Mouse (Mus musculus): ENCODE measurements around the gene Slc9a3. TPM values are rescaled to one million over a fixed set of nuclear protein-coding genes. Genes with fewer than 3 reads are reported as not detected.

The Slc9a3 gene
- total and polyA plus RNA-seq, 3 experiments, result not detected

GRCm38 (mm10) chr13:74113626-74114191, 7.5 kb upstream of the Slc9a3 start:
- no peak for DNase-seq (ENCODE audit: extremely low read depth)
- in situ Hi-C loops (cut with MboI; ENCODE audit: low pct_ligation_motif_present, low pct_unique_long_range_greater_than_20kb, low sequenced_read_pairs), result no loop called here
- Histone ChIP-seq H3K27ac (ENCODE audit: insufficient read depth, low read depth) (no peak overlapping the region), H3K4me1 (ENCODE audit: control insufficient read depth in 1 of 2, insufficient read depth in 2 of 2) (no peaks in the 10 kb centered on the region), H3K9ac (ENCODE audit: insufficient read depth, low read depth) (no peak overlapping the region), H3K4me3 (replicated peaks in 1 of 3; ENCODE audit: low read depth in 2 of 3, low read length in 2 of 3, poor library complexity in 1 of 3) (no peak overlapping the region), H3K79me2 (replicated peaks; ENCODE audit: control insufficient read depth, extremely low read depth, insufficient read depth, poor library complexity, severe bottlenecking) (no peaks in the 10 kb centered on the region), H3K4me2 (ENCODE audit: insufficient read depth, low read depth, poor library complexity, severe bottlenecking) (no peak overlapping the region), H3K27me3 (replicated peaks) (peaks cover 2% of the 10 kb centered on the region), H3K9me3 (replicated peaks; ENCODE audit: low read length) (no peaks in the 10 kb centered on the region), H3K36me3 (replicated peaks in 1 of 2; ENCODE audit: control insufficient read depth in 1 of 2, insufficient read depth in 1 of 2, low read length in 1 of 2) (no peaks in the 10 kb centered on the region)
- dilution Hi-C loops (cut with MboI; ENCODE audit: extremely low pct_ligation_motif_present, extremely low pct_unique_long_range_greater_than_20kb, low sequenced_read_pairs), result no loop called here
- TF ChIP-seq MEF2A (IDR thresholded peaks at IDR 0.05; ENCODE audit: borderline replicate concordance, low read depth, low read length), result no peak
- no peak for TF ChIP-seq MXI1 (IDR thresholded peaks at IDR 0.05; ENCODE audit: low read depth, low read length)
- TF ChIP-seq RCOR1 (conservative IDR thresholded peaks at IDR 0.05; ENCODE audit: low read depth, low read length), result no peak
- TF ChIP-seq MAFK (IDR thresholded peaks at IDR 0.05; ENCODE audit: insufficient replicate concordance, low read length), result no peak
- no peak for TF ChIP-seq POLR2A (IDR thresholded peaks at IDR 0.05; ENCODE audit: low read depth, low read length)
- no peak for TF ChIP-seq BHLHE40 (IDR thresholded peaks at IDR 0.05; ENCODE audit: low read depth, low read length)
- TF ChIP-seq ZNF384 (IDR thresholded peaks at IDR 0.05; ENCODE audit: low read depth, low read length), result no peak
- TF ChIP-seq CTCF (conservative IDR thresholded peaks at IDR 0.05 in 1 of 2, IDR thresholded peaks at IDR 0.05 in 1 of 2; ENCODE audit: low read depth in 2 of 2, low read length in 2 of 2), result no peak
- TF ChIP-seq ZMIZ1 (IDR thresholded peaks at IDR 0.05; ENCODE audit: low read depth, low read length), result no peak
- no peak for TF ChIP-seq MYC (IDR thresholded peaks at IDR 0.05; ENCODE audit: low read depth, low read length)
- TF ChIP-seq HCFC1 (IDR thresholded peaks at IDR 0.05; ENCODE audit: low read depth, low read length), result no peak
- TF ChIP-seq ZC3H11A (IDR thresholded peaks at IDR 0.05; ENCODE audit: low read depth, low read length), result no peak
- TF ChIP-seq E2F4 (IDR thresholded peaks at IDR 0.05; ENCODE audit: insufficient replicate concordance, low read depth, low read length), result no peak
- TF ChIP-seq ETS1 (conservative IDR thresholded peaks at IDR 0.05; ENCODE audit: low read depth, low read length), result no peak

GRCm38 (mm10) chr13:74121795-74122330, 606 bp downstream of the Slc9a3 start:
- no peak for DNase-seq (ENCODE audit: extremely low read depth)
- Histone ChIP-seq H3K4me1 (ENCODE audit: control insufficient read depth in 1 of 2, insufficient read depth in 2 of 2) (no peaks in the 10 kb centered on the region), H3K9me3 (replicated peaks; ENCODE audit: low read length) (no peaks in the 10 kb centered on the region), H3K4me3 (replicated peaks in 1 of 3; ENCODE audit: low read depth in 2 of 3, low read length in 2 of 3, poor library complexity in 1 of 3) (no peak overlapping the region), H3K4me2 (ENCODE audit: insufficient read depth, low read depth, poor library complexity, severe bottlenecking) (no peak overlapping the region), H3K9ac (ENCODE audit: insufficient read depth, low read depth) (no peak overlapping the region), H3K27ac (ENCODE audit: insufficient read depth, low read depth) (no peak overlapping the region), H3K79me2 (replicated peaks; ENCODE audit: control insufficient read depth, extremely low read depth, insufficient read depth, poor library complexity, severe bottlenecking) (no peaks in the 10 kb centered on the region), H3K27me3 (replicated peaks) (peaks cover 31% of the 10 kb centered on the region), H3K36me3 (replicated peaks in 1 of 2; ENCODE audit: control insufficient read depth in 1 of 2, insufficient read depth in 1 of 2, low read length in 1 of 2) (no peaks in the 10 kb centered on the region)
- TF ChIP-seq MEF2A (IDR thresholded peaks at IDR 0.05; ENCODE audit: borderline replicate concordance, low read depth, low read length), result no peak
- no peak for TF ChIP-seq TCF12 (IDR thresholded peaks at IDR 0.05; ENCODE audit: low read depth, low read length)
- TF ChIP-seq USF2 (conservative IDR thresholded peaks at IDR 0.05; ENCODE audit: low read depth, low read length), result no peak
- TF ChIP-seq USF1 (IDR thresholded peaks at IDR 0.05; ENCODE audit: low read depth, low read length), result no peak
- TF ChIP-seq ZKSCAN1 (IDR thresholded peaks at IDR 0.05; ENCODE audit: borderline replicate concordance, low read depth, low read length), result no peak
- TF ChIP-seq POLR2A (IDR thresholded peaks at IDR 0.05; ENCODE audit: low read depth, low read length), result no peak
- TF ChIP-seq JUN (IDR thresholded peaks at IDR 0.05; ENCODE audit: insufficient read depth, low read depth, low read length), result no peak
- no peak for TF ChIP-seq RCOR1 (conservative IDR thresholded peaks at IDR 0.05; ENCODE audit: low read depth, low read length)
- no peak for TF ChIP-seq EP300 (IDR thresholded peaks at IDR 0.05; ENCODE audit: low read length)
- TF ChIP-seq SIN3A (IDR thresholded peaks at IDR 0.05; ENCODE audit: low read length), result no peak
- no peak for TF ChIP-seq ZC3H11A (IDR thresholded peaks at IDR 0.05; ENCODE audit: low read depth, low read length)
- TF ChIP-seq POLR2AphosphoS2 (IDR thresholded peaks at IDR 0.05; ENCODE audit: low read depth, low read length), result no peak
- no peak for TF ChIP-seq NRF1 (IDR thresholded peaks at IDR 0.05; ENCODE audit: low read depth, low read length)
- TF ChIP-seq UBTF (IDR thresholded peaks at IDR 0.05; ENCODE audit: low read depth, low read length), result no peak
- no peak for TF ChIP-seq MAX (IDR thresholded peaks at IDR 0.05; ENCODE audit: low read length)
- no peak for TF ChIP-seq GABPA (IDR thresholded peaks at IDR 0.05; ENCODE audit: insufficient replicate concordance, low read depth, low read length)
- no peak for TF ChIP-seq E2F4 (IDR thresholded peaks at IDR 0.05; ENCODE audit: insufficient replicate concordance, low read depth, low read length)
- dilution Hi-C loops (cut with MboI; ENCODE audit: extremely low pct_ligation_motif_present, extremely low pct_unique_long_range_greater_than_20kb, low sequenced_read_pairs) (no loop called here), in situ Hi-C loops (cut with MboI; ENCODE audit: low pct_ligation_motif_present, low pct_unique_long_range_greater_than_20kb, low sequenced_read_pairs) (no loop called here)
